Mouse (Mus musculus) intestine, postnatal 0 days (tissue): ENCODE results near the gene Ccno. TPM values are rescaled to one million over a fixed set of nuclear protein-coding genes. Genes with fewer than 3 reads are reported as not detected.

Experiments used
- ATAC-seq: fragments of 200-750 bp; cut with Nextera tagmentation; 2 replicates; pipeline ENCODE4 v1.8.0; 2017; ENCODE audit warnings: mild to moderate bottlenecking, moderate TSS enrichment, moderate library complexity
- H3K27ac ChIP-seq: fragments of 300-500 bp; sonication (generic); 2 replicates; pipeline ENCODE4 v1.5.1; 2014; ENCODE audit warnings: mild to moderate bottlenecking, low read depth, low read length, moderate library complexity
- H3K27me3 ChIP-seq: fragments of 300-500 bp; sonication (generic); replicated peaks from 2 replicates; pipeline ENCODE4 v1.6.1; 2014; ENCODE audit warnings: low read length, mixed read lengths; ENCODE audit not compliant: control insufficient read depth, insufficient read depth
- H3K36me3 ChIP-seq: fragments of 300-500 bp; sonication (generic); 2 replicates; pipeline ENCODE4 v1.6.1; 2014; ENCODE audit warnings: mild to moderate bottlenecking, moderate library complexity; ENCODE audit not compliant: control insufficient read depth, insufficient read depth
- H3K4me1 ChIP-seq: fragments of 300-500 bp; sonication (generic); replicated peaks from 2 replicates; pipeline ENCODE4 v1.6.1; 2014; ENCODE audit warnings: antibody characterized with exemption, low read length, mixed read lengths; ENCODE audit not compliant: control insufficient read depth, insufficient read depth
- H3K4me2 ChIP-seq: fragments of 300-500 bp; sonication (generic); replicated peaks from 2 replicates; pipeline ENCODE4 v1.6.1; 2014; ENCODE audit warnings: low read depth, mild to moderate bottlenecking, moderate library complexity
- H3K4me3 ChIP-seq: fragments of 300-500 bp; sonication (generic); 2 replicates; pipeline ENCODE4 v1.5.1; 2014; ENCODE audit warnings: low read depth, low read length
- H3K9ac ChIP-seq: fragments of 300-500 bp; sonication (generic); 2 replicates; pipeline ENCODE4 v1.6.1; 2014; ENCODE audit warnings: mild to moderate bottlenecking, low read depth, low read length
- H3K9me3 ChIP-seq: fragments of 300-500 bp; sonication (generic); 2 replicates; pipeline ENCODE4 v1.6.1; 2016; ENCODE audit warnings: mixed run types; ENCODE audit not compliant: control insufficient read depth
- CTCF ChIP-seq: sonication (generic); IDR thresholded peaks from 2 replicates; pipeline ENCODE4 v1.5.1; 2016; ENCODE audit warnings: low read depth, mild to moderate bottlenecking, control low read depth, antibody characterized with exemption, moderate library complexity
- WGBS: fragments of 180-500 bp; shearing (Covaris S2); extraction: QIAGEN DNeasy Blood & Tissue Kit; methylation state at CpG from one replicate; pipeline ENCODE4 v1.1.7; 2014; 5-methylcytosine and 5-hydroxymethylcytosine counted together
- polyA plus RNA-seq: library from polyadenylated mRNA; unstranded; fragments of >200 nt; fragmentation: Nextera tagmentation; extraction: Ambion mirVana; gene quantifications from 2 replicates; pipeline ENCODE4 v1.2.1, GENCODE M21; 2015

Gene Ccno
- polyA plus RNA-seq, 1 experiment from 2014 or later: 0.12 TPM

DNA sequence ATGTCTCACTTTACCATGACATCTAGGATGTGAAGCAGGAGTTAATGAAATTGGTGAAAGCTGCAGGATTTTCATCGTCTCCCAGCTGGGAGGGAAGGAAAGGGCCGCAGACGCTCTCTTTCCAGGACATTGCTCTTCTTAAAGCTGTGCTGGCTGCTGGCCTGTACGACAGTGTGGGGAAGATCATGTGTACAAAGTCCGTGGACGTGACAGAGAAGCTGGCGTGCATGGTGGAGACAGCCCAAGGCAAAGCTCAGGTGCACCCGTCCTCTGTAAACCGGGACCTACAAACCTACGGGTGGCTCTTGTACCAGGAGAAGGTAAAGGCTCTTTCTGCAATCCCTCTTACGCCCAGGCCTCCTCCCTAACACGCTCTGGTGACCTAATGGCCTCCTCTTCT lies 23.2 kb upstream of the Ccno start:
- ATAC-seq: no peak
- Histone ChIP-seq H3K4me3 (no peak overlapping the region), H3K27ac (no peak overlapping the region), H3K4me2 (no peak overlapping the region), H3K36me3 (peaks cover 24% of the 10 kb centered on the region), H3K9me3 (no peaks in the 10 kb centered on the region), H3K27me3 (no peaks in the 10 kb centered on the region), H3K9ac (no peak overlapping the region), H3K4me1 (no peaks in the 10 kb centered on the region)
- no peak for TF ChIP-seq CTCF
- WGBS: 89% methylated on average over 12 of the region's 12 CpGs

- H3K27me3 ChIP-seq: no peaks in the 10 kb centered on the region
- TF ChIP-seq CTCF: no peak
- H3K9me3 ChIP-seq: no peaks in the 10 kb centered on the region
- H3K9ac ChIP-seq: no peak overlapping the region
- no peaks in the 10 kb centered on the region for H3K4me1 ChIP-seq
- peaks cover 24% of the 10 kb centered on the region for H3K36me3 ChIP-seq
- H3K4me2 ChIP-seq: no peak overlapping the region
- H3K27ac ChIP-seq: no peak overlapping the region
- ATAC-seq: no peak
- no peak overlapping the region for H3K4me3 ChIP-seq
- 94% methylated on average over 5 of the region's 5 CpGs for WGBS
Observed at GRCm38 (mm10) chr13:112967267-112967666, 20.3 kb upstream of the Ccno start.

- no peak for TF ChIP-seq CTCF
- ATAC-seq: no peak
- H3K9me3 ChIP-seq: no peaks in the 10 kb centered on the region
Observed at GRCm38 (mm10) chr13:112976720-112977119, 10.9 kb upstream of the Ccno start.

GRCm38 (mm10) chr13:112985605-112986450 lies 1.8 kb upstream of the Ccno start:
- Histone ChIP-seq H3K9ac (no peak overlapping the region), H3K9me3 (no peaks in the 10 kb centered on the region), H3K4me3 (0 out of 2 replicates have a peak overlapping the region, but pooled peaks have one; percentile 5), H3K4me2 (no peak overlapping the region), H3K36me3 (no peaks in the 10 kb centered on the region), H3K27ac (no peak overlapping the region), H3K27me3 (peaks cover 69% of the 10 kb centered on the region), H3K4me1 (0 out of 2 replicates have a peak, but pooled peaks cover 4% of the 10 kb centered on the region)
- no peak for ATAC-seq
- 17% methylated on average over 18 of the region's 18 CpGs for WGBS
- TF ChIP-seq CTCF: no peak

More at GRCm38 (mm10) chr13:112976720-112977119, 10.9 kb upstream of the Ccno start:
- no peak overlapping the region for H3K4me2 ChIP-seq
- peaks cover 30% of the 10 kb centered on the region; the same call in 1 of the 2 replicates for H3K27me3 ChIP-seq
- no peak overlapping the region for H3K27ac ChIP-seq
- H3K36me3 ChIP-seq: no peaks in the 10 kb centered on the region
- H3K4me1 ChIP-seq: no peaks in the 10 kb centered on the region
- no peak overlapping the region for H3K4me3 ChIP-seq
- WGBS: 39% methylated on average over 10 of the region's 10 CpGs
- no peak overlapping the region for H3K9ac ChIP-seq

DNA sequence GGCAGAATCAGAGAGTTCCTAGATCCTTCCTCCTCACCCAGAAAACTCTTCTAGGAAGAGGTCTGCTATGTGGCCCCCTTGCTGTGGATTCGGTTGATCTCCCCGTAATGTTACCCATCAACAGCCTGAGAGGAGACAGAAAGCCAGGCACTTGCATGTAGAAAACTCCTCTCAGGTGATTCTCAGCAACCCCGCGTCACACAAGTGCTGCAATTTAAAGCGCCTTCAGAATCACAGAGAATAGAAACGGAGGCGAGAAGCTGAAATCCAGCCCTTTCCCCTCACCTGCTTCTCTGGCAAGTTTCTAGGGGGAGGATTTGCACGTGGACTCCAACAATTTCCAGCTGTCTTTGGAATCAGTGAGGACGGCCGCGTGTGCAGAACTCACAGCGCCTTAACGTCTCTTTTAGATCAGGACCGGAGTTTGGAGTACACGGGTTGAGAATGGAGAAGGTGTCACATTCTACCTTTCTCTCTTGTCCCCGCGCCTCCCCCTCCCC lies 1.1 kb upstream of the Ccno start:
- H3K27ac ChIP-seq: no peak overlapping the region

GRCm38 (mm10) chr13:112987991-112988390 lies 389 bp downstream of the Ccno start:
- WGBS: 1% methylated on average over 39 of the region's 39 CpGs
- peak overlapping the region; percentile 98 for H3K4me2 ChIP-seq
- no peak for TF ChIP-seq CTCF
- H3K27me3 ChIP-seq: peaks cover 79% of the 10 kb centered on the region
- H3K4me3 ChIP-seq: peak overlapping the region; percentile 57
- H3K9me3 ChIP-seq: no peaks in the 10 kb centered on the region
- no peaks in the 10 kb centered on the region for H3K36me3 ChIP-seq
- 0 out of 2 replicates have a peak overlapping the region, but pooled peaks have one; percentile 2 for H3K9ac ChIP-seq
- no peak overlapping the region for H3K27ac ChIP-seq
- ATAC-seq: peak; percentile 12; the same call in 1 of the 2 replicates
- 0 out of 2 replicates have a peak, but pooled peaks cover 4% of the 10 kb centered on the region for H3K4me1 ChIP-seq

More for the DNA sequence above, 1.1 kb upstream of the Ccno start:
- TF ChIP-seq CTCF: no peak
- Histone ChIP-seq H3K9ac (no peak overlapping the region), H3K27me3 (peaks cover 76% of the 10 kb centered on the region), H3K4me3 (0 out of 2 replicates have a peak overlapping the region, but pooled peaks have one; percentile 5), H3K9me3 (no peaks in the 10 kb centered on the region), H3K36me3 (no peaks in the 10 kb centered on the region), H3K4me1 (0 out of 2 replicates have a peak, but pooled peaks cover 4% of the 10 kb centered on the region), H3K4me2 (peak overlapping the region; percentile 98; the same call in 1 of the 2 replicates)
- 2% methylated on average over 17 of the region's 17 CpGs for WGBS
- no peak for ATAC-seq
